Mouse (Mus musculus): ENCODE results near the gene Lkaaear1. TPM values are rescaled to one million over a fixed set of nuclear protein-coding genes. Genes with fewer than 3 reads are reported as not detected.
A peak's percentile ranks its signal among the peaks of the same experiment; 100 is the strongest.

Gene Lkaaear1
- polyA plus RNA-seq, 1 experiment from 2014 or later = not detected

DNA sequence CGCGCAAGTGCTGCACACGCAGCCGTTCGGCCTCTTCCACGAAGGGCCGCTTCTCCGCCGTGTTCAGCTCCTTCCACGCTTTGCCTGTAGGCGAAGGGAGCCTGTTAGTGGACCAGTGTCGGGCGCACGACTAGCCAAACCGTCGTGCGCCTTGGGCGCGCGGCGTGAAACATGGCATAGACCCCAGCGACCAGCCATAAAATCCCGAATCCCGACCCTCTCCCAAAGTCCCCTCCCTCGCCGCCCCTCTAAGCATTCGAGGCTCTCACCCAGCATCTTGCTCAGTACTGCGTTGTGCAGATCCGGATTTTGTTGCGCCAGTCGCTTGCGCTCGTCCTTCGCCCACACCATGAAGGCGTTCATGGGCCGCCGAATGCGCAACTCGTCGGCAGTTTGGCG is 27.3 kb downstream of the Lkaaear1 start:
- Histone ChIP-seq H3K27ac (ENCODE audit: low read depth, low read length) (peak overlapping the region; percentile 65), H3K27me3 (ENCODE audit: control insufficient read depth, insufficient read depth, low read length) (peaks cover 47% of the 10 kb centered on the region)

DNA sequence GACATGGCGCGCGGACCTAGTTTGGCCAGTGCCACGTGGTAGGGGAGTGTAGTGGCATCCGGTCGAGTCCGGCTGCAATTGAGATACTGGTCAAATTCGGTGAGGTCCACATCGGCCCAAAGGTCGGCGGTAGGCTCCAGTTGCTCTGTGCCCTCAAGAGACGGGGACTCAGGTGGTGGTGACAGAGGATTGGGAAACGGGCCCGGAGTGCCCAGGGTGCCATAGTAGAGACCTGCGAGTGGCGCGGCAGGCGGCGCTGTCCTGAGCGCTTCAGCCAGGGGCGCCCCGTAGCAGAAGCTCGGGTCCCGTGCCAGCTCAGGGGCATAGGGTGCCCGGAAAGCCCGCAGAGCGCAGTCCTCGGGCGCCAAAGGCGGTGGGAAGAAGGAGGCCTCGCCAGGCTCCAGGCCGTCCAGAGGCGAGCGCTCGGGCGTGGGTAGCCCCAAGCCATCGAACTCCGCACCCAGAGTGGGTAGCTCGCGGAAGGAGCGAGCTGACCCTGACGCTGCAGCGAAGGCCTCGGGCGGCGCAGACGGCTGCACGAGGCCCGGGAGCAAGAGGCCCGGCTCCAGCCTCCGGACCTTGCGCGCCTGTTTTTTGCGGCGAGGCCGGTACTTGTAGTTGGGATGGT is 27.8 kb downstream of the Lkaaear1 start:
- Histone ChIP-seq H3K9me3 (ENCODE audit: control insufficient read depth, low read length) (no peaks in the 10 kb centered on the region), H3K27ac (ENCODE audit: low read depth, low read length) (no peak overlapping the region), H3K4me3 (ENCODE audit: low read length) (peak overlapping the region; percentile 52), H3K4me2 (replicated peaks; ENCODE audit: low read depth, low read length) (peak overlapping the region; percentile 66), H3K4me1 (ENCODE audit: control insufficient read depth, insufficient read depth, low read length) (peaks cover 13% of the 10 kb centered on the region), H3K36me3 (ENCODE audit: control insufficient read depth, insufficient read depth, low read length) (no peaks in the 10 kb centered on the region), H3K27me3 (ENCODE audit: control insufficient read depth, insufficient read depth, low read length) (peaks cover 47% of the 10 kb centered on the region), H3K9ac (ENCODE audit: low read depth, low read length) (peak overlapping the region; percentile 44; the same call in 1 of the 2 replicates)
- WGBS = 3% methylated on average over 45 of the region's 56 CpGs
- peak; percentile 26 for ATAC-seq (ENCODE audit: low FRiP score, low TSS enrichment)

More for the DNA sequence above, 27.3 kb downstream of the Lkaaear1 start:
- peak overlapping the region; percentile 66 for H3K4me2 ChIP-seq (replicated peaks; ENCODE audit: low read depth, low read length)
- no peaks in the 10 kb centered on the region for H3K9me3 ChIP-seq (ENCODE audit: control insufficient read depth, low read length)
- no peak for ATAC-seq (ENCODE audit: low FRiP score, low TSS enrichment)
- under 1% methylated on average over 41 of the region's 41 CpGs for WGBS
- H3K4me3 ChIP-seq (ENCODE audit: low read length) = peak overlapping the region; percentile 52
- peaks cover 17% of the 10 kb centered on the region for H3K4me1 ChIP-seq (ENCODE audit: control insufficient read depth, insufficient read depth, low read length)
- H3K36me3 ChIP-seq (ENCODE audit: control insufficient read depth, insufficient read depth, low read length) = no peaks in the 10 kb centered on the region
- peak overlapping the region; percentile 44; the same call in 1 of the 2 replicates for H3K9ac ChIP-seq (ENCODE audit: low read depth, low read length)

DNA sequence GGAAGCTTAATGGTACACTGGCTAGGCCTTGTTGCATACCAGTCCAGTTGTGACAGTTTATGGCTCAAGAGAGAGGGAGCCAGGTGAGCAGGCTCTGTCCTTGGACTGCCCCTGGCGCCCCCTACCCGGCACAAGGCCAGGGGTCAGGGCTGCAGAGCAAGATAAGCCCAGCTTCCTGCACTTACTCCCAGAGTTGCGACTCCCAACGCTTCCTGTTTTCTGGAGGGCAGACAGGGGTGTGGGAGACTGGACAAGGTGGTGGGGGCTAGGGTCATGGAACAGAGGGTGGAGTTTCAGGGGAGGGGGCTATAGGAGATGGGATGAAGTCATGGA is 35.0 kb downstream of the Lkaaear1 start:
- no peak overlapping the region; the same call in 1 of the 2 replicates for H3K27ac ChIP-seq (ENCODE audit: low read depth, low read length)
- ATAC-seq (ENCODE audit: low FRiP score, low TSS enrichment) = no peak
- 13% methylated on average over 4 of the region's 4 CpGs for WGBS

DNA sequence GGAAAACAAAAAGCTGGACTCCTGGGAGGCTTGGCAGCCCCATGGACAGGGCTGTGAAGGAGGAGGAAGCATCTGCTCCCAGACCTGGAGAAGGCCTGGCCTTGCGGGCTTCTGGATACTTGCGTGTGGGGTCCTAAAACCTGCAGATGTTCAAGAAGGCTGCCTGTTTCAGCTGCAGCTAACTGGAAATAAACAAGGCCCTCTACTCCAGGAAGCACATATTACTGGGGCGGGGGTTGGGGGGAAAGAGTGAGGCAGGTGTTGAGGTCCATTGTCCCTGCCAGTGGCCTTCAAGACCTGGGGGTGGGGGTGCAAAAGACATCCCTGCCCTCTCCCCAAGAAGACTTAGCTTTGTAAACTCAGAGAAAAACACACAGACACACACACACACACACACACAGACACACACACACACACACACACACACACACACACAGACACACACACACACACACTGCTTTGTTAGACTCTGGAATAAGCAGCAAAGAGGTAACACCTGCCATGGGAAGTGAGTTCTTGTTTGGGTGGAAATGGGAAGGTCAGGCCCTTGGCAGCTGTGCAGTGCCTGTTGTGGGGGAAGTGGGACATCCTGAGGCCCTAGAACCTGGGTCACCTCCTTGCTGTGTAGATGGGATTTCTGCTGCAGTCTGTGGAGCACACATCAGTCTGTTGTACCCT is 35.5 kb downstream of the Lkaaear1 start:
- no peaks in the 10 kb centered on the region for H3K9me3 ChIP-seq (ENCODE audit: control insufficient read depth, low read length)
- 76% methylated on average over 3 of the region's 3 CpGs for WGBS
- H3K4me3 ChIP-seq (ENCODE audit: low read length) = no peak overlapping the region
- 0 out of 2 replicates have a peak, but pooled peaks cover 3% of the 10 kb centered on the region for H3K4me1 ChIP-seq (ENCODE audit: control insufficient read depth, insufficient read depth, low read length)
- H3K4me2 ChIP-seq (replicated peaks; ENCODE audit: low read depth, low read length) = no peak overlapping the region
- H3K9ac ChIP-seq (ENCODE audit: low read depth, low read length) = no peak overlapping the region
- ATAC-seq (ENCODE audit: low FRiP score, low TSS enrichment) = no peak
- peak overlapping the region; percentile 3; the same call in 1 of the 2 replicates for H3K27ac ChIP-seq (ENCODE audit: low read depth, low read length)
- H3K27me3 ChIP-seq (ENCODE audit: control insufficient read depth, insufficient read depth, low read length) = no peaks in the 10 kb centered on the region
- H3K36me3 ChIP-seq (ENCODE audit: control insufficient read depth, insufficient read depth, low read length) = no peaks in the 10 kb centered on the region; the same call in 1 of the 2 replicates

More for the DNA sequence above, 35.0 kb downstream of the Lkaaear1 start:
- no peak overlapping the region for H3K4me3 ChIP-seq (ENCODE audit: low read length)
- no peak overlapping the region for H3K9ac ChIP-seq (ENCODE audit: low read depth, low read length)
- H3K9me3 ChIP-seq (ENCODE audit: control insufficient read depth, low read length) = no peaks in the 10 kb centered on the region
- H3K36me3 ChIP-seq (ENCODE audit: control insufficient read depth, insufficient read depth, low read length) = no peaks in the 10 kb centered on the region; the same call in 1 of the 2 replicates
- H3K4me2 ChIP-seq (replicated peaks; ENCODE audit: low read depth, low read length) = no peak overlapping the region
- 0 out of 2 replicates have a peak, but pooled peaks cover 3% of the 10 kb centered on the region for H3K4me1 ChIP-seq (ENCODE audit: control insufficient read depth, insufficient read depth, low read length)
- no peaks in the 10 kb centered on the region for H3K27me3 ChIP-seq (ENCODE audit: control insufficient read depth, insufficient read depth, low read length)

DNA sequence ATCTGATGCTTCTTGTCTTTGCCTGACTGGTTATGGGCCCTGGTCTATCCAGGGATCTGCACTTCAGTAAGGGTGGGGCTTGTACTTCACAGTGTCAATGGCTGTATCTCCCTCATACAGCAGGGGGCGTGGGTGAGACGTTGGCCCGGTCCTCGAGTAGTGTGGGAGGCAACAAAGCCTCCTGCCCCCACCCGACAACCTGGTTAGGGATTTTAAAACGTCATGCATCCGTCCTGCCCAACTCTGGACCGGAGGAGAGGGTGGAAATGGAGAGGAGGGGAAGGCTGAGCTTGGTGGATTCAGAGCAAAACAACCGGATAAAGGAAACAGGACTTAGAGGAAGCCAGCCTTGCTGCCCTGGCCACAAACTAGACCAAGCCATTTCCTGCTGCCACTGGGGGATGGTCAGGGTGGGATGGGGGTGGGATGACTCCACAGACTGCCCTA is 38.6 kb downstream of the Lkaaear1 start:
- H3K27ac ChIP-seq (ENCODE audit: low read depth, low read length) = no peak overlapping the region
- 8% methylated on average over 9 of the region's 9 CpGs for WGBS
- ATAC-seq (ENCODE audit: low FRiP score, low TSS enrichment) = peak; percentile 84
- H3K4me1 ChIP-seq (ENCODE audit: control insufficient read depth, insufficient read depth, low read length) = 0 out of 2 replicates have a peak, but pooled peaks cover 3% of the 10 kb centered on the region
- H3K36me3 ChIP-seq (ENCODE audit: control insufficient read depth, insufficient read depth, low read length) = peaks cover 16% of the 10 kb centered on the region
- no peaks in the 10 kb centered on the region for H3K9me3 ChIP-seq (ENCODE audit: control insufficient read depth, low read length)
- H3K9ac ChIP-seq (ENCODE audit: low read depth, low read length) = no peak overlapping the region
- H3K4me2 ChIP-seq (replicated peaks; ENCODE audit: low read depth, low read length) = no peak overlapping the region
- no peak overlapping the region for H3K4me3 ChIP-seq (ENCODE audit: low read length)
- H3K27me3 ChIP-seq (ENCODE audit: control insufficient read depth, insufficient read depth, low read length) = no peaks in the 10 kb centered on the region

DNA sequence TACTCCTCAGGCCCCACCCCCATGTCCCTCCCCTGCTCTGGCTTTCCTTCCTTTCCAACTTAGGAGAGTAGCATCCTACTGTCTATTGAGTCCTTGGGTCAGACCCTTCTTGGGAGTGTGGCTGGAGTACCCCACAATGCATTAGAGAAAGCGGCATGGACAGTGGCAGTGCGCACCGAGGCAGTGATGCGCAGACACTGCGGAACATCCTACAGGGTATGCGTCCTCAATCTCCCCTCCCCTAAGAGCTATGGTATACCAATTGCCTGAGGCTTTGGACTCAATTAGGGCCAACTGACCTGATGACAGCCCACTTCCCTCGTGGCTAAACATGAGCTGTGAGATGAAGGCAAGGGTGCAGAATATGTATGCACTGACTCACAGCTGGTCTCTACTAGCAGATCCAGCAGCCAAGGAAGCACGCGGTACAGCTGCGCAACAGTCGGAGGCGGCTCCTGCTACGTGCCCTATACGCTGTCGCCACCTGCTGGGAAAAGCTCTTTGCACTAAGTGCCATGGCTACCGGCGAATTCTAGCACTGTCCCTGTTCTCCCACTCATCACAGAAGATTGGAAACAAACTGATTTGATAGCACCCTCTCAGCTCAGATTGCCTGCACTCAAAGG is 39.2 kb downstream of the Lkaaear1 start:
- no peak overlapping the region for H3K9ac ChIP-seq (ENCODE audit: low read depth, low read length)
- H3K27ac ChIP-seq (ENCODE audit: low read depth, low read length) = no peak overlapping the region
- peaks cover 19% of the 10 kb centered on the region for H3K36me3 ChIP-seq (ENCODE audit: control insufficient read depth, insufficient read depth, low read length)
- 49% methylated on average over 17 of the region's 17 CpGs for WGBS
- ATAC-seq (ENCODE audit: low FRiP score, low TSS enrichment) = peak; percentile 48; the same call in 1 of the 2 replicates
- H3K27me3 ChIP-seq (ENCODE audit: control insufficient read depth, insufficient read depth, low read length) = no peaks in the 10 kb centered on the region
- H3K4me1 ChIP-seq (ENCODE audit: control insufficient read depth, insufficient read depth, low read length) = 0 out of 2 replicates have a peak, but pooled peaks cover 3% of the 10 kb centered on the region
- no peak overlapping the region for H3K4me2 ChIP-seq (replicated peaks; ENCODE audit: low read depth, low read length)
- no peak overlapping the region for H3K4me3 ChIP-seq (ENCODE audit: low read length)
- no peaks in the 10 kb centered on the region for H3K9me3 ChIP-seq (ENCODE audit: control insufficient read depth, low read length)

DNA sequence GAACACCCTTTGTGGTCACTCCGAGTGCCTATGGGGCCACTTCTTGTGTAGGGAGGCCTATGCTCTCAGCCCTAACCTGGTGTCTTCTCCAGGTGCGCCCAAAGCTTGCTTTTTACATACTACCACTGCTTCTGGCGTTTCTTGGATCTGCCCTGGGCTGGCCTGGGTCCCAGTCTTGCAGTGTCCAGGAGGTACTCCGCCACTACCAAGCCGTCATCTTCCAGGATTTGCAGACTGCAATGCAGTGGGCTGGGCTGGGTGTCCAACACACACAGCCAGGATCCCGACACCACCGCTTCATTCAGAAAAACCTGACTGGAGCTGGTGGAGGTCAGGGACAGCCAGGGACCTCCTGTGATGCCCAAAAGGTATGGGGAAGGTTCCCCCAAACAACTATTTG is 39.7 kb downstream of the Lkaaear1 start:
- WGBS = 85% methylated on average over 7 of the region's 7 CpGs
- no peaks in the 10 kb centered on the region for H3K9me3 ChIP-seq (ENCODE audit: control insufficient read depth, low read length)
- no peaks in the 10 kb centered on the region for H3K27me3 ChIP-seq (ENCODE audit: control insufficient read depth, insufficient read depth, low read length)
- H3K4me3 ChIP-seq (ENCODE audit: low read length) = no peak overlapping the region
- H3K27ac ChIP-seq (ENCODE audit: low read depth, low read length) = no peak overlapping the region
- 0 out of 2 replicates have a peak, but pooled peaks cover 3% of the 10 kb centered on the region for H3K4me1 ChIP-seq (ENCODE audit: control insufficient read depth, insufficient read depth, low read length)
- no peak overlapping the region for H3K4me2 ChIP-seq (replicated peaks; ENCODE audit: low read depth, low read length)
- H3K36me3 ChIP-seq (ENCODE audit: control insufficient read depth, insufficient read depth, low read length) = peaks cover 24% of the 10 kb centered on the region
- no peak overlapping the region for H3K9ac ChIP-seq (ENCODE audit: low read depth, low read length)
- ATAC-seq (ENCODE audit: low FRiP score, low TSS enrichment) = no peak

DNA sequence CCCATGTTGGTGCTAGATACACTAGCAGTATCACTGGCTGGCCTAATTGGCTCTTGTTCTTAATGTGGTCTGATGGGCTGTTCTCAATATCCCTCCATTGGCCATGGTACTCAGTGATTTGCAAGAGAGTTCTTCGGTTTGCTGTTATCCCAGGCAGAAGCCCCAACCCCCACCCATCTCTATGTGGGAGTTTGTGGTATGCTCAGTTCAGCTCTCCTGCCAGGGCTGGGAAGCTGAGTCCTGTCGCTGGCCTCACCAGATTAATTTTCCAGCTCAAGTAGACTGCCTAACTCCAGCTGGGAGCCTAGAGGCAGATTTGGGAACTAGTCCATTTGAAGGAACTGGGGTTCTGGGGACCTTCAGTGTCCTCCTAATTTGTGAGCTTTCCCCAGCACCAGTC is 40.8 kb downstream of the Lkaaear1 start:
- Histone ChIP-seq H3K4me1 (ENCODE audit: control insufficient read depth, insufficient read depth, low read length) (0 out of 2 replicates have a peak, but pooled peaks cover 3% of the 10 kb centered on the region), H3K27me3 (ENCODE audit: control insufficient read depth, insufficient read depth, low read length) (no peaks in the 10 kb centered on the region), H3K4me3 (ENCODE audit: low read length) (no peak overlapping the region), H3K36me3 (ENCODE audit: control insufficient read depth, insufficient read depth, low read length) (peaks cover 35% of the 10 kb centered on the region), H3K9me3 (ENCODE audit: control insufficient read depth, low read length) (no peaks in the 10 kb centered on the region), H3K9ac (ENCODE audit: low read depth, low read length) (no peak overlapping the region), H3K4me2 (replicated peaks; ENCODE audit: low read depth, low read length) (no peak overlapping the region), H3K27ac (ENCODE audit: low read depth, low read length) (no peak overlapping the region)
- ATAC-seq (ENCODE audit: low FRiP score, low TSS enrichment) = no peak
- WGBS = 51% methylated on average over 2 of the region's 2 CpGs
